Mouse (Mus musculus) bone marrow macrophage, adult 2 months (primary cell): Measurements from ENCODE around the gene Grm4. TPM values are rescaled to one million over a fixed set of nuclear protein-coding genes. Genes with fewer than 3 reads are reported as not detected.

Experiments used
- H3K27ac ChIP-seq: 2 replicates; pipeline ENCODE4 v1.5.1; 2012; ENCODE audit warnings: low read depth, low read length; ENCODE audit not compliant: insufficient read depth
- H3K4me1 ChIP-seq: 2 replicates; pipeline ENCODE4 v1.6.1; 2012; ENCODE audit warnings: low read length; ENCODE audit not compliant: control insufficient read depth, insufficient read depth
- H3K4me3 ChIP-seq: 2 replicates; pipeline ENCODE4 v1.5.1; 2012; ENCODE audit warnings: mild to moderate bottlenecking, low read length, moderate library complexity; ENCODE audit not compliant: insufficient read depth
- CTCF ChIP-seq: IDR thresholded peaks from 2 replicates; pipeline ENCODE4 v1.5.1; 2012; ENCODE audit warnings: low read depth, mild to moderate bottlenecking, low read length, moderate library complexity
- POLR2A ChIP-seq: IDR thresholded peaks from 2 replicates; pipeline ENCODE4 v1.6.1; 2012; ENCODE audit warnings: mild to moderate bottlenecking, low read depth, low read length, borderline replicate concordance
- polyA plus RNA-seq: library from polyadenylated mRNA; stranded (reverse); fragments of >200 nt; gene quantifications from 2 replicates; pipeline ENCODE4 v1.2.4, GENCODE M21; 2012; ENCODE audit not compliant: missing spikeins, insufficient read depth, insufficient read length

Gene Grm4
- polyA plus RNA-seq, 1 experiment: not detected

DNA sequence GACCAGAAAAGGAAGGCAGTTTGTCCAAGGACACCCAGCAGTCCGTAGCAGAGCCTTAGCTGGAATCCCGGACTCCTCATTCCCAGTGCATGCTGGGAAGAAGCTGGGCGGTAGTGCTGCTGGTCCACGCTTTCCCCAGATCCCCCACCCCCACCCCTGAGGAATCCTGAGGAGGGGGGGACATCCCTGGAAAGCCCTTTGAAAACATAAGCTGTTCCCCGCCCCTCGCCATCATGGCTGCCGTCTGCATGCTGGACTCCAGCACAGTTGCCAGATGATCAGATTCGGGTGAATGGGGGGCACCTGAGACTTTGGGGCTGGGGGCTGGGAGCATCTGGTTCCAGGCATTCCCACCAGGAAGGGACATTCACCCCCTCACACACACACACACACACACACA lies 99.4 kb downstream of the Grm4 start:
- H3K27ac ChIP-seq: no peak overlapping the region
- TF ChIP-seq CTCF (no peak), POLR2A (no peak)
- H3K4me3 ChIP-seq: no peak overlapping the region
- no peaks in the 10 kb centered on the region for H3K4me1 ChIP-seq

DNA sequence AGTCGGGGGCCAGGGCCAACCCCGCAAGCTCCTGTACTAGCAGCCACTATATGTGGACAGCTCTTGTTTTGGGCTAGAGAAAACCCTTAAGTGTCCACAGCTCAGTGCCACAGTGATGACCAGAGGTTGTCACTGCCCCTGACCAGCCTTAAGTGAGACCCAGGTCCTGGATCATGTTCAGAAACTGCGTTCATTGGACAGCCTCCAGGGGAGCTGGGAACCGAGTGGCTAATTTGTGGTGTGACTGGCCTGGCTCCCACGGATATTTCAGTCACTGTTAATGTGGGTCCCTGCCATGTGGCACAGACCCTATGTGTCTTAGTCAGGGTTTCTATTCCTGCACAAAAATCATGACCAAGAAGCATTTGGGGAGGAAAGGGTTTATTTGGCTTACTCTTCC lies 112.2 kb downstream of the Grm4 start:
- H3K4me1 ChIP-seq: no peaks in the 10 kb centered on the region
- no peak for TF ChIP-seq POLR2A
- TF ChIP-seq CTCF: no peak
- H3K4me3 ChIP-seq: no peak overlapping the region
- no peak overlapping the region for H3K27ac ChIP-seq

DNA sequence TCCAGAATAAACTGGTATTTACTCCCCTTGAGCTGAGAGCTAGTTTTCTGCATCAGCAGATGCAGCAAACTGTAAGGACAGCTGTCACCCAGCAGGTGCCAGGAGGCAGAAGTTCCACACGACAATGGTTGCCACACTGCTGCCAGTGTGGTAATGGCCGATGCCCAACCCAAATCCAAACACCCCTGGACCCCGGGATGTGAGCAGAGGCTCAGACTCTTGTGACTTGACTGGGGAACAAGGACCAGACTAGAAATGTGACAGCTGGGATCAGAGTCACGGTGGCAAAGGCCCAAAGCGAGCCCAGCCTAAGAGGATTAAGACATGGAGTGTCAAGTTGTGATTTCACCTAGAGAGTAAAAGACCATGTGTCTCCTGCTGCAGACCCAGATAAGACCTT lies 112.7 kb downstream of the Grm4 start:
- Histone ChIP-seq H3K27ac (no peak overlapping the region), H3K4me3 (no peak overlapping the region), H3K4me1 (no peaks in the 10 kb centered on the region)
- no peak for TF ChIP-seq CTCF
- TF ChIP-seq POLR2A: no peak

DNA sequence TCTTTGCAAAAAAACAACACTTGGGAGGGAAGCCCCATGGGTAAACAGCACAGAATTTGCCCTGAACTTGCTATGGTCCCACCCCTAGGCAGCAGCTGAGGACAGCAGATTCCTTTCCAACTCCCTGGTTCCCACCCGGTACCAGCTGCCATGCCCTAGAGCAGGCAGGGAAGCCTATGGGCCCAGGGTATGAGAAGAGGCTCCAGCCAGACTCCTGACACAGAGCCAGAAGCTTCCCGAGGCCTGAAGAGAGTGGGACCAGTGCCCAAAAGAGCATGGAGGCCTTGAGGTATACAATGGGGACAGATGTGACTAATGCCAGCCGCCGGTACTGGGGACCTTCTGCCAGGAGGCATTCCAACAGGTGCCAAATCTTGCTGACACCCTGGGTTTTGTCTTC lies 114.2 kb downstream of the Grm4 start:
- Histone ChIP-seq H3K4me3 (no peak overlapping the region), H3K27ac (no peak overlapping the region), H3K4me1 (no peaks in the 10 kb centered on the region)
- TF ChIP-seq CTCF: no peak
- TF ChIP-seq POLR2A: no peak

DNA sequence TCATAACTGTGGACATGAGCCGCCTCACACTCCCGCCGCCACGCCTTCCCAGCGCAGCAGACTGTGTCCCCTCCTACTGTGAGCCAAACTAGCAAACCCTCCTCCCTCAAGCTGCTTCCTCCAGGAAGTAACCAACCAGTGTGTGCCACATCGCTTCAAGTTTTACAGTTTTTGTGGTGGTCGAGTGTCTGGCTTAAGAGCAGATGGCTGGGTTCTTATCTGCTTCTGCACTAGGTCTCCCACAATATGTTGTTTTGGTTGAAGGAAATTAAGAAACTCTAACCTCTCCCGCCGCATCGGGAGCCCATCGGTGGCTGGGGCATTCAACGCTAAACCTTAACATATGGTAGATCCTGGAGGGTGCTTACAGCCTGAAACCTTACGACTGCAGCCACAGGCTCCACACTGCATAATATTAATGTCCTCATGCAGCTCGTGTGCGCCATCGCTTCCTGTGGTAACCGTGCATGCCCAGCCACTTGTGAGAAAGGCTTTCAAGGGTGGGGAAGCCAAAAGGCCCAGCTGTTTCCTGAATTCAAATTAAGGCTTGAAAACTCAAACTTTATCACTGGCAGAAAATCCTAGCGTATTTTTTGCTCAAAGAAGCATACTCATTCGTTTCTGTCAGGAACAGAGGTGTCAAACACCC lies 115.7 kb downstream of the Grm4 start:
- Histone ChIP-seq H3K27ac (no peak overlapping the region), H3K4me3 (no peak overlapping the region), H3K4me1 (no peaks in the 10 kb centered on the region)
- TF ChIP-seq POLR2A: no peak
- no peak for TF ChIP-seq CTCF

DNA sequence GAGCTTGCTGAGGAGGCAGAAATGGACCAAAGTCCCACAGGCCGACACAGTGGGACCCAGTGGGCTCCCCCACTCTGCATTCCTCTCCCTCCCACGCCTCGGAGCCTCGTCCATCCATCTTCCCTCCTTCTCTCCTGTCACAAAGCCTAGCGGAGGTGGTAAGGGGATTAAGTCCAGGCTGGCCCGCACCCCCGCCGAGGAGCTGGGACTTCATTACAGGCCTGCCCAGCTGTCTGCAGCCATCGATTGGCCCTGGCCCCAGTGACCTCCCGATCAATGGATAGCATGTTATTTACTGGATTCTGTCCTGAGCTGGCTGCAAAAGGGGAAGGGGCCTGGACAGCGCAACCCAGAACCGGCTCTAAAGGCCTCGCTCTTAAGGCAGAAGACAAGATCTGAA lies 120.0 kb downstream of the Grm4 start:
- Histone ChIP-seq H3K4me3 (no peak overlapping the region), H3K27ac (no peak overlapping the region), H3K4me1 (no peaks in the 10 kb centered on the region)
- TF ChIP-seq POLR2A: no peak
- TF ChIP-seq CTCF: no peak

DNA sequence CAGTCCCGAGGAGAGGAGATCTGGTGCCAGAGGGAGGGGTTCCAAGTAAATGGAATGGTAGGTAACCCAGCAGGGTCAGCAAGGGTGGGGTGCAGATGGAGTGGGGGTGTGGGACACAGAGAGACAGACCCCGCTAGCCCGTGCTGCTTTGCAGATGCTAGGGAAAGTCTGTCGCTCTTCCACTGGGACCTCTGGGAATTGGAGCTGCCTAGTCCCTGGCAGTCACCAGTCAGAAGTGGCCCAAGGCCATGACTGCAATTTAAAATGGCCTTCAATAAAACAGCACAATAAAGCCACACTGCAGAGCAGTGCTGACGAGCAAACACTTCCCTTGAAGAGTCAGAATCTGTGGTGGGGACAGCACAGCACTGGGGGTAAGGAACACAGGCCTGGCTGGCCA lies 127.3 kb downstream of the Grm4 start:
- H3K4me1 ChIP-seq: no peaks in the 10 kb centered on the region
- TF ChIP-seq CTCF: no peak
- TF ChIP-seq POLR2A: no peak
- no peak overlapping the region for H3K27ac ChIP-seq
- no peak overlapping the region for H3K4me3 ChIP-seq

DNA sequence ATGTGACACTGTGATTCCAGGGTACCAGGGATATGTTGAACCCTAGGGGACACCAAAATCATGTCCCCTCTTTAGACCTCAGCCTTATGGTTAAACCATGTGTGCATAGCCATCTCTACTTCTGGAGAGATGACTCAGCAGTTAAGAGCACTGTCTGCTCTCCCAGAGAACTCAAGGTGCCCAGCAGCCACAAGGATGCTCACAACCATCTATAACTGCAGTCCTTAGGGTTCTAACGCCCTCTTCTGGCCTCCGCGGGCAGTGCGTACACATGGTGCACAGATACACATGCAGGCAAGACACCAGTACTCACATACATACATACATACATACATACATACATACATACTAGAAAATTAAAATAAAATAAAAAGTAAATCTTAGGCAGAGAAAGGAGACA lies 127.8 kb downstream of the Grm4 start:
- Histone ChIP-seq H3K4me3 (no peak overlapping the region), H3K27ac (no peak overlapping the region), H3K4me1 (no peaks in the 10 kb centered on the region)
- no peak for TF ChIP-seq POLR2A
- no peak for TF ChIP-seq CTCF

DNA sequence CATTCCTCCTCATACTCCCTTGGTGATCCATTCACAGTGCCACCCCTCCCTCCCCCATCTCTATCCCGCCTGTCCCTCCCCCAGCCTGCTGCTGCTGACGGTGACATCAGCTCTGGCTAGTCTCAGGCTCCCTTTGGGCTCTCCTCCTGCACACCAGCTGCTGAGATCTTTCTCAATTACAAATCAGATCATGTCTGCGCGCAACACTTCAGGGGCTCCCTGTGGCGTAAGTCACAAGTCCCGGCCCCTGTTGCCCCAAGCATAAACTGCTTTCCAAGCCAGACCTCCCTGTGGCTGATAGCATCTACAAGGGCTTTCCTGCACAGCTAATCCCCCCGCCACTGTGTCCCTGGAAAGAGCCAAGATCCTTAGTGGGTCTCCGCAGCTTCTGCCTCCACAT lies 128.3 kb downstream of the Grm4 start:
- Histone ChIP-seq H3K4me1 (no peaks in the 10 kb centered on the region), H3K4me3 (no peak overlapping the region), H3K27ac (no peak overlapping the region)
- TF ChIP-seq POLR2A: no peak
- TF ChIP-seq CTCF: no peak

DNA sequence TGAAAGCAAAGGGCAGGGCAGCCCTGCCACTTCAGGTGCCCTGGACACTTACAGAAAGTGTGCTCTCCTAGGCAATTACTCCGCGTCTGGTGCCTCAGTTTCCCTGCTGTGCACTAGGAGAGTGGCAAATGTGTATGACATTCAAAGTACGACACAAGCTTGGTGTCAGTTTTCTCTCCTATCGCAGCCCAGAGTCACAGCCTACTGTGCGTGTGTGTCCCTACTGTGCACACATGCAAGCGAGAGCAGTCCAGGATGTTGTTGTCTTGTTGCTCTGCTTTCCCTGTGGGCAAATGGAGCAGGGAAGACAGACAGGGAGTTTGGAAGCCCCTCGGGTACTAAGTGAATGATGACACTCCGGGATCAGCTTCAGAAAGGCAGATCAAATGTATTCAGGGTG lies 131.2 kb downstream of the Grm4 start:
- no peak overlapping the region for H3K27ac ChIP-seq
- TF ChIP-seq CTCF (no peak), POLR2A (no peak)
- H3K4me1 ChIP-seq: no peaks in the 10 kb centered on the region

More for the DNA sequence above, 131.2 kb downstream of the Grm4 start:
- no peak overlapping the region for H3K4me3 ChIP-seq
